Mouse (Mus musculus): ENCODE results near the gene Padi4.

Padi4 gene

GRCm38 (mm10) chr4:140787414-140787813, 13.4 kb upstream of the Padi4 start:
- DNase-seq: no peak

DNA sequence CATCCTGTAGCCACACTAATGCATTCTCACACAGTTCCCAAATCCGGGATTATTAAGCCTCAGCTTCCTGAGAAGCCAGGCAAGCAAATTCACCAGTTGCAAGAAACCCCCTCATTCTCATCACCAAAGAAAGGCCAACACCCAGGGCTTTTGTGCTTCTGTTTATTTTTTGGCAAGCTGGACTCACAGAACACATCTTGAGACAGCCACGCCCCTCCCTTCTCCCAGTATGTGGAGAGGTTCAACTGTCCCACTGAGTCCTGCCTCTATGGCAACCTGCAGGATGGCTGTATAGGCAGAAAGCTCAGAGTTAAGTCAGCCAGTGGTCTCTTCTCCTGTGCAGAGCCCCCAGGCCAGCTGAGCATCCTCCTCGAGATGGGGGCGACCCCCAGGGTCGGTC, 11.2 kb upstream of the Padi4 start:
- no peak for DNase-seq

DNA sequence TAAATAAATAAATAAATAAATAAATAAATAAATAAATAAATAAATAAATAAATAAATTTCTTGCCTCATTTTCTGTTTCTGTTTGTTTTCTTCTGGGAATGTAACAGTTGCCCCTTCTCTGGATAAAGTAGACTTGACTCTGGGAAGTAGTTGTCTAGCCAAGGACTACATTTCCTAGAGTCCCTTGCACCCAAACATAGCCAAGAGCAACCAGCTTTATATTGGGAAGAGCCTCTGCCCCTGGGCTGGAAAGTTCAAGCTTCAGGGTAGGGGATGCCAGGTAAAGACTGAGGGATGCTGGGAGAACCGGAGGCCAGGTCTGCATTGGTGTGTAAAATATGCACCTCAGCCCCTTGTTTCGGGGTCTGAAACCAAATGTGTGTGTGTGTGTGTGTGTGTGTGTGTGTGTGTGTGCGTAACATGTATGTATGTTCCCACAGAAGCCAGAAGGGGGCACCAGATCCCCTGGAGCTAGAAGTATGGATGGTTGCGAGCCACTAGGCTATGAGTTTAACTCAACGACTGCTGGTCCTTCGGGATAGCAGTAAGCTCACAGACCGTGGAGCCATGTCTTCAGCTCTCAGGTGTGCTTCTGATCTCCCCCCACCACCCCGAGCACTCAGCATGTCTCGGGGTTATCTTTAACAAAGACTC, 10.4 kb upstream of the Padi4 start:
- DNase-seq: no peak

GRCm38 (mm10) chr4:140782821-140783220, 8.8 kb upstream of the Padi4 start:
- no peak for DNase-seq

- no peak for DNase-seq
These were observed 6.5 kb upstream of the Padi4 start for GRCm38 (mm10) chr4:140780507-140780906.

- DNase-seq: no peak
These were observed 5.9 kb upstream of the Padi4 start for GRCm38 (mm10) chr4:140779803-140780397.

DNA sequence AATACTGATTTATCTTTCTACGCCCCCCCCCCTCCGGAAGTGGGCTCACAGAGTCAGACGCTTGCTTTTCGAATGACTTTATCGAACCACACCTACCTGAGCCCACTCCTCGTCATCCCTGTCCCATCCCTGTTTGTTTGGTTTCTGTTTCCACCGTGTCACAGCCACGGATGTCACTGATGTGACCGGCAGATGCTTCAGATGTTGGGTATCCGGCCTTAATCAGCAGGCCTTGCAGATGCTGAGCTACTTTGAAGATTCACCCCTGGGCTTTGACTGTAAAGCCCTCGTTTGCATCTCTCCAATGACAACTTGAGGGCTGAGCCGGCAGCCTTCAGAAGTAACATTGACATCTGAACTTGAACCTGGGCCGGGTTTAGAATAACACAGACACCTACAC, 2.6 kb upstream of the Padi4 start:
- DNase-seq: no peak

DNA sequence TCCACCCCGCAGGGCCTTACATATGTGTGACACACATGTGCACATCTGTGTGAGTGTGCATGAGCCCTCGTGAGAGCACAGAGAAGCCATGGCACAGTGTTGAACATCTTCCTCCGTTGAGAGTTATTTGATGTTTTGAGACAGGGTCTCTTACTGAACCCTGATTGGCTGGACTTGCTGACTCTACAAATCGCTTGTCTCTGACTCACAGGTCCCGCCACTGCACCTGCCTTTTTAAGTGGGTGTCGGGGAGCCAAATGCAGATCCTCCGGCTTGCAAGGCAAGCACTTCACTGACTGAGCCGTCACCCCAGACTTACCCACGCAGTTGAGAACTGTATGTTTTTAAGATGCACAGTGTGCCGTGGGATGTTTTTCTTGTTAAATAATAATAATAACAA, 1.8 kb upstream of the Padi4 start:
- DNase-seq: peak; percentile 62

DNA sequence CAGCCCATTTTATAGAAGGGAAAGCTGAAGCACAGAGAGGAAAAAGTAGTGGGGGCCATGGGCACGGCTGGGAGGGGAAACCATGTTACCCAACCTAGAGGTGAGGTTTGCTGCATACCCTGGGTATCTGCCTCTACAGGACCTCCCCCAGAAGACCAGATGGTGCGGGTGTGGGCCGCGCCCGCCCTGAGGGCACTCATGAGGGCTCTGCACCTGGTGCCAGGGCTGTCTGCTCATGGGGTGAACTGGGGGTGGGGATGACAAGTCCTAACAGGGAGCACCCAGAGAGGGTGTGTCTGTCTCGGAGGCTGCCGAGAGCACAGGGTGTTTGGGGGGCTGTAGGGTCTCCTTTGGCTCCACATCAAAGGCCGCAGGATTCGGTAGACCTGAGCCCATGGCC, 857 bp upstream of the Padi4 start:
- DNase-seq: peak; percentile 63

DNA sequence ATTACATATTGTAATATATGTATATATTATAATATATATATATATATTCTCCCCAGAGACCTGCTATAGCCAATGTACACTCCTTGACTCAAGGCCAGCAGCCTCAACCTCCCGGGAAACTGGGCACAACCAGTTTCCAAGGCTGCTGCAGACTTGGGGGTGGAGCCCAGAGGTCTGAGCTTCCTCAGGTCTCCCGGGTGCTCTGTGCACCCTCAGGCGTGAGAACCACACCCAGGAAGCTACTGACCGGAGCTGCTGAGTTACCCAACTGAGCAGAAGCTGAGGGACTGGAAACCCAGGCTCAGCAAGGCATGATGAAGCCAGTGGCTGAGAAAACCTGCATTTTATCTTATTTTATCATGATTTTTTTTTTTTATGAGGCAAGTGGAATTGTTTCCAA, 2.9 kb downstream of the Padi4 start:
- DNase-seq: no peak

DNA sequence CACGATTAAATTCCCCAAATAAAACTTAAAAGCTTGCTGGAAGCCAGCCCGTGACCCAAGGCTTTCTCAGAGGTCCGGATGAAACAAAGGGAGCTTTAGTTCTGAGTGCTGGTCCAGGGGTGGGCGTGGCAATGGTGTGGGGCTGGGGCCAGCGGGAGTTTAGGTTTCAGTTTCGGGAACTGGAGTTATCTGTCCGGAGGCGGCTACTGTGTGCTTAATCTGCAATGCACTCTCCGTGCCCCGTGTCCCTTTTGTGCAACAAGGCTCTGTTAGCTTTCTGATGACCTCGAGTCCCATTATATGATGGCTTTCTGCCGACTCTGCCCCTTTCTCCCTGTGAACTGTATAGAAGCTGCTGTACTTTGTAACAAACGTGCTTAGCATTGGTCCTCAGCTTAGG, 3.6 kb downstream of the Padi4 start:
- no peak for DNase-seq

DNA sequence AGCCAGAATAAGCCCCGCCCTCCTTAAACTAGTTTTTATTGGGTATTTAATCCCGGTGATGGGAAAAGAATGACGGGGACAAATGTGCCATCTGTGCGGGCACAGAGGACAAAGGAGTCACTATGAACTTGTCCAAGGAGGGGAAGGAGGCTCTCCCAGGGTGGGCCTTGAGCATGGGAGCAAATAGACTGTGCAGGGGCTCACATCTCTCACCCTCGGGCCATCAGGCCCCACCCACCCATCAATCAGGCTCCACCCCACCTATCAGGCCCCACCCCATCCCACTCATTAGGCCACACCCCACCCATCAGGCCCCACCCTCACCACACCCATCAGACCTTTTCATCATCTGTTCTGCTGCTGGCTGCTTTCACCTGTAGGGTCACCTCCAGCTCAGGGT, 5.1 kb downstream of the Padi4 start:
- DNase-seq: no peak

GRCm38 (mm10) chr4:140765936-140766335, 8.1 kb downstream of the Padi4 start:
- no peak for DNase-seq

DNA sequence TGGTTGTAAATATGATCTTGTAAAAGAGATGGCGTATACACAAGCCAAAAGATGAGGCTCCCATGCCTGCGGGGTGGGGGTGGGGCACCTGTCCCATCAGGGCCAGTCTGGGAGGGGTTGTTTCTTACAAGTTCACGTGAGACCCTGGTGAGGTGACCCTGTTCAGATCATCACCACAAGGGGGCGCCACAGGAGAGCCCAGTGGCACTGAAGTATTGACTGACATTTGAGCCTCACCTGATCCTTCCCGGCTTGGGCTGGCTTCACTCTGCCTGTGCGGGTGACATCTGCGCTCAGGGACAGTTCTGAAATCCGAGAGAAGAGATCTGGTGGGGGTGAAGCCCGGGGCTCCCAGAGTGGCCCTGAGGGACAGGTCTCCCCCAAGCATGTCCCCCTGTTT, 10.9 kb downstream of the Padi4 start:
- DNase-seq: peak; percentile 93

DNA sequence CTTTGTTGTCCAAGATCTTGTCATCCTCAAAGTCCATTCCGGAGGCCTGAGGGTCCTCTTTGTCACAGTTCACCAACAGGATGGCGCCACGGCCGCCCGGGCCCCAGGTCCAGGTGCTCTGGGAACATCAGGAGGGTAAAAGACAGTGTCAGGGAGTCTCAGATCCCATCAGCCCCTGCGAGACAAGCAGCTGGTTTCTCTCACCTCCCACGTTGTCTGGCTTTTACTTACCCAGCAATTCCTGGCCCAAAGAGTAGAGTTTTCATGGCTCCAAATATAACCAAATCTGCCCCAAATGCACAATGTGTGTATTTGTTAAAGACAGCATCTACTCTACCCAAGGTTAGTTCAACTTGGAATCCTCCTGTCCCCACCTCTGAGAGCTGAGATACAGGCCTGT, 12.4 kb downstream of the Padi4 start:
- no peak for DNase-seq

DNA sequence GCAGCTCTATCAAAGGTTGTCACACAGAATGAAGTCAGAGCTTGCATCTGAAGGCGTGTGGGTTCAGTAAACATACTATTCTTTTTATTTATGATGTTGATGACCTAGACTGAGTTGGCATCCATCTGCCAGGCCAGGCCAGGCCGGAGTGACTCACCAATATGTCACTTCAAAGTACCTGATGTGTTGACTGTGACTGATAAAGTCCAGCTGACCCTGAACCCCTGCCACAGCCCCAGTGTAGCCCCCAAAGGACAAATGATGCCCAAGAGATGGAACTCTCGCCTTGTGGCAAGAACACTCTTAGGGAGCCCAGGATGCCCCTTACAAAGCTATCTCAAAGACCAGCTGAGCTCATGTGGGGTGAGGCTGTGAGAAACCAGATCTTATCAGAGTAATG, 18.2 kb downstream of the Padi4 start:
- DNase-seq: no peak

DNA sequence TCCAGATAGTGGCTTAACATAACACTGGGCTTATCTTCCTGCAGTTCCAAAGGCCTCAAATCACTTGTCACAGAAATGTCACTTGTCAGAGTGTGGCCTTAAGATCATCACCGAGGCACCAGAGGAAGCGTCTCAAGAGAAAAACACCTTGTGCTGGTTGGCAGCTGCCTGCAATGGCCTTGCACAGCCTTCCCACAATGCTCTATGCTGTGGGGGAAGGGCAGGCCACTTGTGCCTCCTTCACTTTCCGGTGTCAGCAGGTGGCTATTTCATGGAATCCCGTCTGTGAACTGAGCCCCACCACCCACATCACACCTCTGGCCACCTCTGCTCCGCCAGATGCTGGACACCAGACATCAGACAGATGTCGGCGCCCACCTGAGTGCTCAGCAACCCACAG, 20.7 kb downstream of the Padi4 start:
- DNase-seq: peak; percentile 75

DNA sequence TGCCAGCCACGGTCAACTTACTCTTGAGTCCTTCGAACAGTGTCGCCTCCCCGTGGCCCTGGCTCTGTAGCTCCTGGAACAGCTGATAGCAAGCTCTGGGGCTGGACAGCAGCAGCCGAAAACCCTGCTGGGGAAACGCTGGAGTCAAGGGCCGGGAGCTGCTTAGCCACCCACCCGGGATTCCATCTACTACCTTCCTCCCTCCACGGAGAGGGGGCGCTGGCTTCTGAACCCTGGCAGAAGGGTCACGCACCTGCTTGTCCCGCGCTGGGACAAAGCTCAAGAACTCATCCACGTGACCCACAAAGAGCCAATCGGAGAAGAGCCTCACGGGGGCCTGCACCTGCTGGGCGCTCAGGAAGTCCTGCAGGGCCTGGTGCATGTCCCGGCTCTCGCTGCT, 23.7 kb downstream of the Padi4 start:
- DNase-seq: peak; percentile 90

- no peak for DNase-seq
These were observed 26.1 kb downstream of the Padi4 start for GRCm38 (mm10) chr4:140747978-140748377.

DNA sequence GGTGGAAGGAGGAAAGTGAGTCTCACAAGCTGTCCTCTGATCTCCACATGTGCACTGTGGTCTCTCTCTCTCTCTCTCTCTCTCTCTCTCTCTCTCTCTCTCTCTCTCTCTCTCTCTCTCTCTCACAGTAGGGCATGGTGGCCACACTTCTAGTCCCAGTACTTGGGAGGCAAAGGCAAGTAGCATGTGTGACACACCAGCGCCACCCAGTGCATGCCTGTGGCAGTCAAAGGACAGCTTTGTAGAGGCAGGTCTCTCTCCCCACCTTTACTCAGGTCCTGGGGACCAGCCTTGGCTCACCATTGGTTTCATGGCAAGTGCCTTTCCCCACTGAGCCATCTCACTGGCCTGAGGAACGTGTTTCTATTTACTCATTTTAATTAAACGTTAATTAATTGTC, 29.4 kb downstream of the Padi4 start:
- DNase-seq: peak; percentile 91

DNA sequence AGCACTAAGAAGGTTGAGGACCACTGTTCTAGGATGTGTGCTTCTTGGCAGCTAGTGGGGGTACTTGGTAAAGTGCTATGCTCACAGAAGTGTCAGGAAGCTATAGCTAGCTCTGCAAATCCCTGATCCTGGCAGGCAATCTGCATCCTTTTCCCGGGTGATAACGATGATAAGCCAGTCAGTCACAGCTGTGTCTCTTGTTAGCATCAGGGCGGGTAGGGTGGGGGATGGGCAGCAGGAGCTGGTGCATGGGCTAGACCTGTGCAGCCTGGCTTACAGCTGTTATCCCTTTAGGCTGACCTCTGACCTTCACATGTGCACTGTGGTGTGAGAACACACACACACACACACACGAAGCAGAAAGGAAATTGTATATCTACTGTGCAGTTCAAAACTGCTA, 30.9 kb downstream of the Padi4 start:
- no peak for DNase-seq

GRCm38 (mm10) chr4:140742543-140742942, 31.5 kb downstream of the Padi4 start, which contains the start of gene Padi6:
Gene Padi6, minus strand, starts transcription at chr4:140742643.
- DNase-seq: no peak

DNA sequence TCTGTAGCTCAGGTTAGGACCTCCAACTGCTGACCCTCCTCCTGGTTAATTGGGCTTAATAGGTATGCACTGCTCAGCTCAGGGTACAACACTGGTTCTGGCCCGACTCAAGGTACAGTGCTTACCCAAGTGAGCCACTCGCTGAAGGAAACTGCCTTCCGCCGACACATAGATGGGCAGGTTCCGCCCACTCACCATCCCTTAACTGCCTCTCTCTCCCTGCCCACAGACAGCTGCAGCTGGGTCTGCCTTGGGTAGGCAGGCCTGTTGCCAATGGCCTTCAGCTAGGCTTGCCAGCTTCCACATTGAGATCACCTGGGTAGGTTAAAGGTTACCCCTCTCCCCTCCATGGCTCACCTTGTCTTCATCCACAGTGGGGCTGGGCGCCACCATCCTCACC, 32.6 kb downstream of the Padi4 start:
- peak; percentile 39 for DNase-seq

GRCm38 (mm10) chr4:140740655-140741054, 33.4 kb downstream of the Padi4 start:
- no peak for DNase-seq

DNA sequence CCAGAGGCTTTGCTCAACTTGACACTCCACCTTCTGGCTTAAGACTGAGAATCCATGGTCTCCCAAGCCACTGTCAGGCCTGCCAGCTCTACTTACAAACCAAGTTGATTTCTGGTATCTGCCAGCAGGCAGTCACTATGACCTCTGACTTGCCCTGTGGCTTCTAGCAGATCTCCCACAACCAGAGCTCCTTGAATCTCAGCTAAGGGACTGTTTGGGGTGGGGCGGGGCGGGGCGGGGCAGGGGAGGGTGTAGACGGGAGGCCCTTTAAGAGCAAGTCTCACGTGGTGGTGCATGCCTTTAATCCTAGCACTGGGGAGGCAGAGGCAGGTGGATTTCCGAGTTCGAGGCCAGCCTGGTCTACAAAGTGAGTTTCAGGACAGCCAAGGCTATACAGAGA, 41.2 kb downstream of the Padi4 start:
- DNase-seq: no peak
